Mouse (Mus musculus) thymus, postnatal 10 days (tissue): ENCODE measurements around the gene Ano7.
"Not testable (repeated sequence)": the region's sequence is repeated elsewhere in the genome, so short reads cannot be mapped to it uniquely, and the experiment has no call there.

Experiments
- DNase-seq, 2 experiments: peaks; one replicate each; pipeline ENCODE4 v3.0.0; 2021; ENCODE audit warnings: low spot score in 2 of 2

Ano7 gene

DNA sequence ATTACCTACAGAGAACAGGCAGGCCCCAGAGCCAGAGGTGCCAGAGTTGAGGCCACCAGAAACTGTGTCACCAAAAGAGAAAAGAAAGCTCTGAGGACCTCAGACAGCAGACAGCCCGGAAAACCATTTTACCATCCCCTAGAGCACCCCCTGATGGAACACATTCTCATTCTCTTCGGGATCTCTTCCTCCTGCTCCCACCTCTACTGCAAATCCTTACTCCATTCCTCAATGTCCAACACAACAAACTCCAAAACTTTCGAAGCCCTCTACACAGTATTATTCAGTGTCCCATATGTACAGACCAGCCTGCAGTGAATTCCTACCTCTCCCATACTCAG lies 72.1 kb downstream of the Ano7 start:
- no peak for DNase-seq

- DNase-seq, result not testable (repeated sequence)
These were observed 76.4 kb downstream of the Ano7 start for GRCm38 (mm10) chr1:93450118-93450517.

DNA sequence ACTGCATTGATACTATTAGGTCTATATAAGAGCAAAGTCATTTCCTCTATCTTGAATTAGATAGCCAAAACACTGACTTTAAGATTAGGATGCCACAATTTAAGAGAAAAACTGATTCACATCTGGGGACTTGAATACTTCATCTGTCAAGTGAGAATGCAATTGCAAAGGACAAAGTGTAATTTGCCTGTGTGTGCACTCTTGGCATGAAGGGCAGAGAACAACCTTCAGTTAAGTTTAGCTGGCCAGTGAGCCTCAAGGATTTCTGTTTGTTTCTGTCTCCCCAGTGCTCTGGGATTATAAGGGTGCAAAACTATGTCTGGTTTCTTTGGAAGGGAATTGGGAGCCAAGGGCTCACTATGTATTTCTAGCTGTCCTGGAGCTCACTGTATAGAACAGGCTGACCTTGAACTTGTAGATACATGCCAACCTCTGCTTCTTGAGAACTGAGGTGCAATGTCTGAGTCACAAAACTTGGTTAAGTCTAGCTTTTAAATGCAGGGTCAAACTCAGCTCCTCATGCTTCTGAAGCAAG lies 80.1 kb downstream of the Ano7 start:
- no peak for DNase-seq
